Mouse (Mus musculus) embryo, embryonic 11.5 days (tissue): ENCODE results near the gene E2f3.
A peak's percentile ranks its signal among the peaks of the same experiment; 100 is the strongest.

Source experiments
- DNase-seq: peaks from one replicate; pipeline ENCODE4 v3.0.0-alpha.2; 2012; ENCODE audit warnings: low read depth, low spot score

Gene E2f3

GRCm38 (mm10) chr13:29919841-29920240 is 66.0 kb downstream of the E2f3 start:
- DNase-seq = no peak

GRCm38 (mm10) chr13:29916561-29916960 is 69.3 kb downstream of the E2f3 start:
- DNase-seq = no peak

DNA sequence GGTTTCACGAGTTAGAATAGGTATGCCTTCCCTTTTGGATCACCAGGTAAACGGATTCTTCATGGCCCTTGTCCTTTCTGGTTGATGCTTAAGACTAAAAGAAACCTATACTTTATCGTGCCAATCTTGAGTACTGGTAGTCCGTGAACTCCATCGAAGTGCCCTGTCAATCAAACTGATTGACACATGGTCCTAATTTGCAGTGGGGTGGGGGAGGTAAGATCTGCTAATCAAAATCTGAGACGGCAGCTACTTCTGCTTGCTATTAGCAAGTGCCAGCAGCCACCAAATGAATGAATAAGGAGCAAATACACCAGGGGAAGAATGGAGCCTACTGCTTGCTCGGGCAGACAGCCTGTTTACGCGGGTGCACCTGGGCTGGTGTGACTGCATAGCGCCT is 72.3 kb downstream of the E2f3 start:
- no peak for DNase-seq

DNA sequence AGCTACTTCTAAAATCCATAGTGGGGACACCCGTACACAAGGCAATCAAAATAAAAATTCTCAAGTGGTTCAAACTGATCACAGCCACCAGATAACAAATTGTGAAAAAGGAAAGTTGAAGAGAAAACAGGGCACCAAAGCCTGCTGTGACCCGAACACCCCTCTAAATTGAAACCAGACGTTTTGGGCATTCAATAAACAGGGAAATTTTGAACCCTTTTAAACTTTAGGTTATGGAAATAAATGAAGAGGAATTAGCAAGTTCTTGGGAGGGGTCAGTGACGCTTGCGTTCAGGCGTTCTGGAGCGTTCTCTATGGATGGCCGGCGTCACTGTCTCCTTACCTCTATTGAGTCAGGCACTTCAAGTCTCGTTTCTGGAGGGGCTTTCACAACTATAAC is 72.8 kb downstream of the E2f3 start:
- no peak for DNase-seq

DNA sequence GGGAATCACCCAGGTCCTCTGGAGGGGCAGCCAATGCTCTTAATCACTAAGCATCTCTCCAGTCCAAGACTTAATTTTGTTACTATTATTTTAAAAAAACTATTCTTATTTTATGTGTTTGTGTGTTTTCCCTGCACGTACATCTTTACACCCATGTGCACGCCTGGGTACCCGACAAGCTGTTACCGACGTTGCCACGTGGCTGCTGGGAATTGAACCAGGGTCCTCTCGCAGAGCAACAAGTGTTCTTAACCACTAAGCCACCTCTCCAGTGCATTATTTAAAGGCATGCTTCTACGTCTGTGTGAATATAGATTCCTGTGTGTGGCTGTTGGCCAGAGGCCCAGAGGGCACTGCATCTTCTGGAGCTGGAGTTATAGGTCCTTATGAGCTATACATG is 73.6 kb downstream of the E2f3 start:
- no peak for DNase-seq

- DNase-seq = no peak
Measured at GRCm38 (mm10) chr13:29911141-29911540, 74.7 kb downstream of the E2f3 start.

- DNase-seq = no peak
Measured at GRCm38 (mm10) chr13:29908431-29908830, 77.4 kb downstream of the E2f3 start.

- DNase-seq = no peak
Measured at GRCm38 (mm10) chr13:29907995-29908394, 77.9 kb downstream of the E2f3 start.

DNA sequence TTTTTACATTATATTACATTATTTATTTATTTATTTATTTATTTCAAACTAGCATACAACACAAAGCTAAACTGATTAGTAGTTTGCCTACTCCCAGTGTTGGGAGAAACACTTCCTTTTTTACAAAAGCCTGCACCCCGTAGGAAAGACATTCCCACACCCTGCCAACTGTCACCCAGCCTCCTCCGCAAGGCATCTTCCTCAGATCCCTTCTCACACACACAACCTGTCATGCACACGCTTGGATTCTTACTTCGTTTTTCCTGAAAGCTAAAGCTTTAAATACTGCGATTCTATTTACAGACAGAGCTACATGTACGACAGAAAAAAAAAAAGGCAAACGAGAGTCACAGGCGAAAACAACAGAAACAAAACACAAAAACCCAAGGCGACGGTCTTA is 79.1 kb downstream of the E2f3 start:
- no peak for DNase-seq

GRCm38 (mm10) chr13:29903341-29903740 is 82.5 kb downstream of the E2f3 start:
- DNase-seq = no peak

DNA sequence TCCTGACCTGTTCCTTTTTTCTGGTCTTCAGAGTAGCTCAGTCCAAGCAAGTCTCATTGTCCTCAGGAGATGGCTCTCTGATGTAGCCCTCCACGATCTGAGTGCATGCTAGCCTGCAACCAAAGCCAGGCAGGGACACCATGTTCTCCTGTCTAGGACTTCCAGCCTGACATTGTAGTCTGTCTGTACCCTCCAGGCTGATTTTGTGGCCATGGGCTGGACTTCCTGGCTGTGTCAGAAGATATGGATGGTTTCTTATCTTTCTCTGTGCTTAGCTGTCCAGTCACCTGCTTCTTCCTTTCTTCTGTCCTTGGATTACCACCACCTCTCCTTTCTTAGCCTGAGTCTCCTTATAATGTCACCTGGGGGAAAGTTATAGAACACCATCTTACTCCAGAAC is 83.2 kb downstream of the E2f3 start:
- no peak for DNase-seq

DNA sequence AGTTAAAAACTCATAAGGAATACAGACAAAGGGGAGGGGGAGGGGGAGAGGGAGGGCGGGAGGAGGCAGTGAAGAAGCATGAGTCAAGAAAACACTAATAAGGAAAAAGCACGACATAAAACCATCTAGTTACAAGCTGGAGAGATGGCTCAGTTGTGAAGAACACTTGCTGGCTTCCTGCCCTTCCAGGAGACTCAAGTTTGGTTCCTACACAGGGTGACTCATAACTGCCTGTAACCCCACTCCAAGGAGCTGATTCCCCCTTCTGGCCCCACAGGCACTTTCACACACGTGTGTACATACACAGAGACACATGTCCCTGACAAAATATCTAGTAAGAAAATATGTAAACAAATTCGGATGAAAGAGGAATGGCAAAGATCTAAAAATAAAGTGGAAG is 84.2 kb downstream of the E2f3 start:
- DNase-seq = no peak

DNA sequence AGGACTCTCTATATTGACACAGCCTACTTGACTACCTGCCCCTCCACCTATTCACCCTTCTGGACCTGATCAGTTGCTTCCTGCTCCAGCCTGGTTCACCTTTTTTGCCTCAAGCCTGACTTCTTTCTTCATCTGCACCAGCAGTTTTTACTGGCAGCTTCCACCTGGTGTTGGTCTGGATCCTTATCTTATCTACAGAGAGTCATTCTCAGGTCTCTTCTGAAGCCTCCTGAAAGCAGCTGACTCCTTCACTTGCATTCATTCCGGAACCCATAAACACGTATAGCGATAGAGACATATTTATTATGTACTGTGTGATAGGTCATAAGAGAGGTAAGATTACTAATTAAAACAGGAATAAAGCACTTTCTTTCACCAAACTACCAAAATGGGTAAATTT is 119.1 kb downstream of the E2f3 start:
- no peak for DNase-seq

DNA sequence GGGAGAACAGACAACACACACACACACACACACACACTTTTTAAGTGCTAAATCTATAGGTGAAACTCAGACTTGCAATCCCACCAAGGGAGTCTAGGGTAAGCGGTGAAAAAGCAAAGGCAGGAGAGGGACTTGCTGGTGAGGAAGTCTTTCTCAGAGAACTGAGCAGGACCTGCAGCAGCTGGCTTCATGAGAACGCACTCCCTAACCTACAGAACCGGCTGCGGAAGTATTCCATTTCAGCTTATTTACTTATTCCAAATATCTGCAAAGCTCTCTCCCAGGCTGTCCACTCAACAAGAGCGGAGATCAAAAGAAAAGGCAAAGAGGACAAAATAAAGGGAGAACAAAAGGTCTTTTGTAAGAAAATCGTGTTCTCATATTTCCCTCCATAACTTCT is 121.5 kb downstream of the E2f3 start:
- no peak for DNase-seq

DNA sequence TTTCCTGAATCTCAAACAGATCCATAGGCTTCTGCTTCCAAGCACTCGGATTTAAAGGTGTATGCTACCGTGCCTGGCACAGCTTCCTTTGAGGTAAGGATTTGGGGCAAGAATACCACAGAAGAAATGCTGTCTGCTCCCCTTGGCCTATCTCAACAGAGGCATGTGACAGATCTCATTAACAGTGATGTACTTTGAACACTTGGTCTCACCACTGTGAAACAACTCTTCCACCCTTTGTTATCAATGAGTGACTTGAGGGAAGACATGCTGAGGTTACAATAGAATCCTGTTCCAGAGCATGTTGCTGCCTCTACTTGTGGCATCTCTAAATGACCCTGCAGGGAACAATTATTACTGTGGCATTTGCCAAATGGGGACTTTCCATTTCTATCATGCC is 125.8 kb downstream of the E2f3 start:
- no peak for DNase-seq

- peak; percentile 32 for DNase-seq
Measured at GRCm38 (mm10) chr13:29857436-29857835, 128.4 kb downstream of the E2f3 start.
